Mouse (Mus musculus): ENCODE measurements around the gene Kyat3.
"Not testable (repeated sequence)": the region's sequence is repeated elsewhere in the genome, so short reads cannot be mapped to it uniquely, and the experiment has no call there.

- TF ChIP-seq USF1 (IDR thresholded peaks at IDR 0.05; ENCODE audit: low read depth); CTCF (IDR thresholded peaks at IDR 0.05; ENCODE audit: control insufficient read depth, insufficient read depth, insufficient read length); MYOG (IDR thresholded peaks at IDR 0.05; ENCODE audit: control insufficient read depth, extremely low read depth, insufficient read length); FOSL1 (IDR thresholded peaks at IDR 0.05; ENCODE audit: insufficient read depth, low read length, poor library complexity, severe bottlenecking); MAX (IDR thresholded peaks at IDR 0.05); MYOD1 (IDR thresholded peaks at IDR 0.05; ENCODE audit: control insufficient read depth, insufficient read length, low read depth); CEBPB (IDR thresholded peaks at IDR 0.05; ENCODE audit: low read depth): not testable (repeated sequence)
Observed at GRCm38 (mm10) chr3:142712401-142713040, 11.7 kb downstream of the Kyat3 start.
